Mouse (Mus musculus): ENCODE results near the gene Prss56.

Prss56 gene

GRCm38 (mm10) chr1:87232197-87232596 lies 49.1 kb downstream of the Prss56 start:
- no peak for DNase-seq (ENCODE audit: low spot score)
